Mouse (Mus musculus) embryonic facial prominence, embryonic 14.5 days (tissue): ENCODE data around the gene Sp100. TPM values are rescaled to one million over a fixed set of nuclear protein-coding genes. Genes with fewer than 3 reads are reported as not detected.

Experiments used
- ATAC-seq: fragments of 200-750 bp; cut with Nextera tagmentation; 2 replicates; pipeline ENCODE4 v1.8.0; 2017; ENCODE audit warnings: low read depth, moderate number of reproducible peaks, moderate TSS enrichment
- DNase-seq: peaks from one replicate; pipeline ENCODE4 v3.0.0-alpha.2; 2015; ENCODE audit warnings: low spot score
- H3K27ac ChIP-seq: fragments of 300-500 bp; sonication (generic); replicated peaks from 2 replicates; pipeline ENCODE4 v1.5.1; 2014; ENCODE audit warnings: low read depth, mild to moderate bottlenecking, low read length, moderate library complexity
- H3K27me3 ChIP-seq: fragments of 300-500 bp; sonication (generic); replicated peaks from 2 replicates; pipeline ENCODE4 v1.6.1; 2014; ENCODE audit warnings: low read length; ENCODE audit not compliant: control insufficient read depth, insufficient read depth
- H3K36me3 ChIP-seq: fragments of 300-500 bp; sonication (generic); 2 replicates; pipeline ENCODE4 v1.6.1; 2014; ENCODE audit warnings: low read length, mixed read lengths; ENCODE audit not compliant: control insufficient read depth, insufficient read depth
- H3K4me1 ChIP-seq: fragments of 300-500 bp; sonication (generic); 2 replicates; pipeline ENCODE4 v1.6.1; 2014; ENCODE audit warnings: antibody characterized with exemption, low read length; ENCODE audit not compliant: control insufficient read depth, insufficient read depth
- H3K4me2 ChIP-seq: fragments of 300-500 bp; sonication (generic); 2 replicates; pipeline ENCODE4 v1.6.1; 2014; ENCODE audit warnings: low read depth, mild to moderate bottlenecking, low read length, moderate library complexity, mixed read lengths
- H3K4me3 ChIP-seq: fragments of 300-500 bp; sonication (generic); 2 replicates; pipeline ENCODE4 v1.5.1; 2014; ENCODE audit warnings: low read depth, mild to moderate bottlenecking, low read length
- H3K9ac ChIP-seq: fragments of 300-500 bp; sonication (generic); 2 replicates; pipeline ENCODE4 v1.6.1; 2014; ENCODE audit warnings: low read depth, mild to moderate bottlenecking, low read length, moderate library complexity, mixed read lengths
- H3K9me3 ChIP-seq: fragments of 300-500 bp; sonication (generic); 2 replicates; pipeline ENCODE4 v1.6.1; 2016; ENCODE audit warnings: low read length; ENCODE audit not compliant: control insufficient read depth
- WGBS: fragments of 180-500 bp; shearing (Covaris S2); extraction: QIAGEN DNeasy Blood & Tissue Kit; methylation state at CpG from one replicate; pipeline ENCODE4 v1.1.7; 2014; 5-methylcytosine and 5-hydroxymethylcytosine counted together
- polyA plus RNA-seq: library from polyadenylated mRNA; unstranded; fragments of >200 nt; fragmentation: Nextera tagmentation; extraction: Ambion mirVana; gene quantifications from 2 replicates; pipeline ENCODE4 v1.2.1, GENCODE M21; 2014

Gene Sp100
- polyA plus RNA-seq, 1 experiment from 2014 or later = 2.4 TPM

DNA sequence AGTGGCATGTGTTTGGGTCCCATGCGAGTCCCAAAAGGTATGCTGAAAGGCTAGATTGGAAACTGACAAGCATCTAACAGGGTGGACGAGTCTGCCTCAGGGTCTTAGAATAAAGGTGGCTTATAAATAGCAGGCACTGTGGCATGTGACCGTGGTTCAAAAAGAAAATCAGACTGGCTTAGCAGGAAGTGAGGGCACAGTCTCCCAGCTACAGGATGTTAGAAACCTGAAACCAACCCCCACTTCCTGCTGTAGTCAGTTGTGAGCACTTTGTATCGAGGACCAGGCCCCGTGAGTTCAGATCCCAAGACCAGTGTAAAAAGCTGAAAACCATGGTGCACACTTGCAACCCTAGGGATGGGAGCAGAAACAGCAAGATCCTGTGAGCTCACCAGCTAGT is 37.6 kb downstream of the Sp100 start:
- ATAC-seq (no peak), DNase-seq (peak; percentile 4)
- Histone ChIP-seq H3K4me3 (no peak overlapping the region), H3K9ac (no peak overlapping the region), H3K27ac (no peak overlapping the region), H3K9me3 (no peaks in the 10 kb centered on the region), H3K4me2 (no peak overlapping the region), H3K27me3 (no peaks in the 10 kb centered on the region), H3K4me1 (no peaks in the 10 kb centered on the region), H3K36me3 (no peaks in the 10 kb centered on the region)
- WGBS = 29% methylated on average over 5 of the region's 5 CpGs

DNA sequence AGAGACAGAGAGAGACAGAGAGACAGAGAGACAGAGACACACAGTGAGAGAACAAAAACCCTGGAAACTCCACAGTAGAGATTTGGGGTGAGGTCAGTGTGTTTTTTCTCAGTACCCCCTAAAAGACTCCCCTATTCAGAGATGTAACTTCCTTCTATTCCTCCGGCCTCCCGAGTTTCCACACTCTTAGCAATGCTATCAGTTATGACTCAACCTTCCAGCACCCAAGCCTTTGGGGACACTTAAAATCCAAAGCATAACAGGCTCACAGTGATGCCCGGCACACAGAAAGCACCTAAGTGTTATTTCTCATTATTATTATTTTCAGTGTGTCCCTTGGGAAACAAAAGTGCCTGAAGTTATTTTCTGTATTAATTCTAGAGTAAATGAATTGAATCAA is 40.8 kb downstream of the Sp100 start:
- Histone ChIP-seq H3K27me3 (no peaks in the 10 kb centered on the region), H3K9me3 (no peaks in the 10 kb centered on the region), H3K4me3 (no peak overlapping the region), H3K9ac (no peak overlapping the region), H3K27ac (no peak overlapping the region), H3K36me3 (no peaks in the 10 kb centered on the region), H3K4me2 (no peak overlapping the region), H3K4me1 (no peaks in the 10 kb centered on the region)
- ATAC-seq = no peak
- no peak for DNase-seq
- 84% methylated on average over 3 of the region's 3 CpGs for WGBS

GRCm38 (mm10) chr1:85692281-85692680 is 42.5 kb downstream of the Sp100 start:
- 50% methylated on average over 1 of the region's 1 CpGs for WGBS

GRCm38 (mm10) chr1:85693280-85693679 is 43.5 kb downstream of the Sp100 start:
- DNase-seq (no peak), ATAC-seq (no peak)
- 79% methylated on average over 3 of the region's 3 CpGs for WGBS
- Histone ChIP-seq H3K27ac (no peak overlapping the region), H3K9ac (no peak overlapping the region), H3K4me2 (no peak overlapping the region), H3K4me3 (no peak overlapping the region), H3K4me1 (no peaks in the 10 kb centered on the region), H3K9me3 (no peaks in the 10 kb centered on the region), H3K27me3 (no peaks in the 10 kb centered on the region), H3K36me3 (no peaks in the 10 kb centered on the region)

More at GRCm38 (mm10) chr1:85692281-85692680, 42.5 kb downstream of the Sp100 start:
- DNase-seq (no peak), ATAC-seq (no peak)
- Histone ChIP-seq H3K36me3 (no peaks in the 10 kb centered on the region), H3K4me2 (no peak overlapping the region), H3K27ac (no peak overlapping the region), H3K4me3 (no peak overlapping the region), H3K27me3 (no peaks in the 10 kb centered on the region), H3K9me3 (no peaks in the 10 kb centered on the region), H3K4me1 (no peaks in the 10 kb centered on the region), H3K9ac (no peak overlapping the region)

DNA sequence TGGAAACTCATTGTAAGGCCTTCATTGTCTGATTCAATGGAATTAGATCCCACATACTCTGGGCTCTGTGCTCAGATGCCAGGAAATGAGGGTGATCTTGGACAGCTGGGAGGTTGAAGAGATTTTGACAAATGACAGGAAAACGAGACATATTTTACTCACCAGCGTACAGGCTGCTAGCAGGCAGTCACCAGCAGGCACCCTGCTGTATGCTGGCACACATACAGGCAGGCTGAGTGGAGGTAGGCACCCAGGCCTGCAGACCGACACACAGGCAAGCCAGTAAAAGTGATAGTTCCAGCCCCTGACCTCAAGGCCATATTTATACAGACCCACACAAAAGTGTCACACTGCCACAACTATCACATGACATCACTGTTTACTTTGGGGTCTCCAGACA is 45.9 kb downstream of the Sp100 start:
- 60% methylated on average over 3 of the region's 3 CpGs for WGBS
- Histone ChIP-seq H3K4me2 (no peak overlapping the region), H3K27ac (no peak overlapping the region), H3K9ac (no peak overlapping the region), H3K9me3 (no peaks in the 10 kb centered on the region), H3K36me3 (no peaks in the 10 kb centered on the region), H3K4me1 (no peaks in the 10 kb centered on the region), H3K27me3 (no peaks in the 10 kb centered on the region), H3K4me3 (no peak overlapping the region)
- DNase-seq (no peak), ATAC-seq (no peak)

- H3K4me3 ChIP-seq = no peak overlapping the region
- 78% methylated on average over 4 of the region's 4 CpGs for whole genome bisulfite sequencing
- no peaks in the 10 kb centered on the region for H3K27me3 ChIP-seq
- H3K27ac ChIP-seq = no peak overlapping the region
- no peak for ATAC-seq
- H3K4me1 ChIP-seq = no peaks in the 10 kb centered on the region
- no peak overlapping the region for H3K9ac ChIP-seq
- DNase-seq = no peak
- H3K36me3 ChIP-seq = no peaks in the 10 kb centered on the region
- no peaks in the 10 kb centered on the region for H3K9me3 ChIP-seq
- no peak overlapping the region for H3K4me2 ChIP-seq
These were observed 48.1 kb downstream of the Sp100 start for GRCm38 (mm10) chr1:85697721-85698493.

DNA sequence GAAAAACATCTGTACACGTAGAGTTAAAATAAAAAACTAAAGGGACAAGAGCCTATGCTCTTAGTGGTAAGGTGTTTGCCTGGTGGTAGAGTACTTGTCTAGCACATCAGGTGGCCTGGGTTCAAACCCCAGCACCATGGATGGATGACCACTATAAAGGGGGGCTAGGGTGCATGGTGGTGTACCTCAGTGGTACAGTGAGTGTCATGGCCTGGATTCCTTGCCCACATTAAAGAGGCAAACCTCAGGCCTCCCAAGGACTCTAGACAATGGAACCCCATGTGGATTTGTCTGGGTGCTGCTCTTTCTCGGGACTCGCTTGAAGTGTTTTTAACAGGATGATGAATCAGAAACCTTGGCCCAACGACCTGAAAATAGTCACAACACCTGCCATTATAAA is 52.7 kb downstream of the Sp100 start:
- no peak for ATAC-seq
- no peaks in the 10 kb centered on the region for H3K9me3 ChIP-seq
- no peaks in the 10 kb centered on the region for H3K27me3 ChIP-seq
- H3K36me3 ChIP-seq = no peaks in the 10 kb centered on the region
- no peak overlapping the region for H3K4me3 ChIP-seq
- H3K4me2 ChIP-seq = no peak overlapping the region
- H3K27ac ChIP-seq = no peak overlapping the region
- WGBS = 75% methylated on average over 4 of the region's 4 CpGs
- DNase-seq = no peak
- H3K4me1 ChIP-seq = no peaks in the 10 kb centered on the region
- H3K9ac ChIP-seq = no peak overlapping the region

DNA sequence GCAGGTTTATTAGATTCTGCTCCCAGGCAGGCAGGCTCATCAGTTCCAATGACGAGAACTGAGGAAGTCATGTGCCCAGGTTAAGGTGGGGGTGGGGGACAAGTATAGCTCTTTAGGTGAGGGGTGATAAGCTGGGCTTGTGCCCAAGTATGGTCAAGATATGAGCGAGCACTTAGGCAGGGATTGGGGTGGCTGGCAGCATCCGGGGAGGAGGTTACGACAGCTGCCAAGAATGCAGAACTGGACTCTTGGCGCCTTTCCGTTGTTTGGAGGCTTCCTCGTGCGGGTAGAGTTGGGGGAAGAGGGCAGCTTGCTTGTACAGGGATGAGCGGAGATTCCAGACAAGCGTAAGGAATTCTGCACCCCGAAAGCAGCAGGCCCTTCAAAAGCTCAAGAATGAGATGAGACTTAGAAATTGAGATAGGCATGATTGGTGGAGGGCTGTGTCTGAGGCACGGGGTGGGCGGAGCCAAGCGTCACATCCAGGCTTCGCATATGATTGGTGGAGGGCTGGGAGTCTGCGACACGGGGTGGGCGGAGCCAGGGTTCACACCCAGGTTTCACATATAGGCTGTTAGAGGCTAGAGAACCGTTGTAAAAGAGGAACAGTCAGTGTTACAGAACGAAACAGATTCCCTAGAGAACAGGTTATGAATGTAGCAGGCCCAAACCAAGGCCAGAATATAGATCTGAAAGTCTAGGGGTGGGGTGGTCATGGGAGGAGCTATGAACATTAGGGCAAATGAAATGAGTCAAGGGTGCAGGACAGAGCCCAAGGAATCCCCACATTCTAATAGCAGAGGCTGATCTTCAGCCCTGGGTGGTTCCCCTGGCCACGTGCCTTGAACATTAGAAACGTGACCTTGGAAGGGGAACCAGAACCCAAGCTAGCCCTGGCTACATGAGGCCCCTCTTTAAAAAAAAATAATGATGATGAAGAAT is 53.7 kb downstream of the Sp100 start:
- no peaks in the 10 kb centered on the region for H3K4me1 ChIP-seq
- peak overlapping the region; percentile 34 for H3K4me3 ChIP-seq
- H3K9me3 ChIP-seq = no peaks in the 10 kb centered on the region
- H3K9ac ChIP-seq = peak overlapping the region; percentile 43; the same call in 1 of the 2 replicates
- no peaks in the 10 kb centered on the region for H3K36me3 ChIP-seq
- ATAC-seq = peak; percentile 96
- WGBS = 20% methylated on average over 22 of the region's 22 CpGs
- no peaks in the 10 kb centered on the region for H3K27me3 ChIP-seq
- H3K4me2 ChIP-seq = peak overlapping the region; percentile 63
- H3K27ac ChIP-seq = peak overlapping the region; percentile 35; the same call in 1 of the 2 replicates
- peak; percentile 87 for DNase-seq
